Mouse (Mus musculus) stomach, embryonic 16.5 days (tissue): ENCODE measurements around the gene Gsdma3. TPM values are rescaled to one million over a fixed set of nuclear protein-coding genes. Genes with fewer than 3 reads are reported as not detected.
"Not testable (repeated sequence)": the region's sequence is repeated elsewhere in the genome, so short reads cannot be mapped to it uniquely, and the experiment has no call there.

Experiments used
- ATAC-seq: fragments of 200-750 bp; cut with Nextera tagmentation; 2 replicates; pipeline ENCODE4 v1.8.0; 2017; ENCODE audit warnings: moderate number of reproducible peaks, moderate TSS enrichment; ENCODE audit not compliant: insufficient read depth, low FRiP score
- H3K27ac ChIP-seq: fragments of 300-500 bp; sonication (generic); 2 replicates; pipeline ENCODE4 v1.5.1; 2014; ENCODE audit warnings: low read length
- H3K27me3 ChIP-seq: fragments of 300-500 bp; sonication (generic); 2 replicates; pipeline ENCODE4 v1.6.1; 2014; ENCODE audit warnings: low read length, control low read depth, mixed read lengths; ENCODE audit not compliant: control insufficient read depth, insufficient read depth
- H3K36me3 ChIP-seq: fragments of 300-500 bp; sonication (generic); 2 replicates; pipeline ENCODE4 v1.6.1; 2014; ENCODE audit warnings: low read length; ENCODE audit not compliant: control insufficient read depth, insufficient read depth
- H3K4me1 ChIP-seq: fragments of 300-500 bp; sonication (generic); 2 replicates; pipeline ENCODE4 v1.6.1; 2014; ENCODE audit warnings: low read length, control low read depth, mixed read lengths; ENCODE audit not compliant: control insufficient read depth, insufficient read depth
- H3K4me2 ChIP-seq: fragments of 300-500 bp; sonication (generic); 2 replicates; pipeline ENCODE4 v1.6.1; 2014; ENCODE audit warnings: low read depth, low read length, mixed read lengths
- H3K4me3 ChIP-seq: fragments of 300-500 bp; sonication (generic); replicated peaks from 2 replicates; pipeline ENCODE4 v1.5.1; 2014; ENCODE audit warnings: mild to moderate bottlenecking, low read length
- H3K9ac ChIP-seq: fragments of 300-500 bp; sonication (generic); 2 replicates; pipeline ENCODE4 v1.6.1; 2014; ENCODE audit warnings: low read length
- H3K9me3 ChIP-seq: fragments of 300-500 bp; sonication (generic); replicated peaks from 2 replicates; pipeline ENCODE4 v1.6.1; 2016; ENCODE audit warnings: low read length, control low read depth; ENCODE audit not compliant: control insufficient read depth
- WGBS: fragments of 180-500 bp; shearing (Covaris S2); extraction: QIAGEN DNeasy Blood & Tissue Kit; methylation state at CpG from one replicate; pipeline ENCODE4 v1.1.7; 2014; 5-methylcytosine and 5-hydroxymethylcytosine counted together
- polyA plus RNA-seq: library from polyadenylated mRNA; unstranded; fragments of >200 nt; fragmentation: Nextera tagmentation; extraction: Ambion mirVana; gene quantifications from 2 replicates; pipeline ENCODE4 v1.2.1, GENCODE M21; 2015

The Gsdma3 gene
- polyA plus RNA-seq, 1 experiment from 2014 or later = not detected

DNA sequence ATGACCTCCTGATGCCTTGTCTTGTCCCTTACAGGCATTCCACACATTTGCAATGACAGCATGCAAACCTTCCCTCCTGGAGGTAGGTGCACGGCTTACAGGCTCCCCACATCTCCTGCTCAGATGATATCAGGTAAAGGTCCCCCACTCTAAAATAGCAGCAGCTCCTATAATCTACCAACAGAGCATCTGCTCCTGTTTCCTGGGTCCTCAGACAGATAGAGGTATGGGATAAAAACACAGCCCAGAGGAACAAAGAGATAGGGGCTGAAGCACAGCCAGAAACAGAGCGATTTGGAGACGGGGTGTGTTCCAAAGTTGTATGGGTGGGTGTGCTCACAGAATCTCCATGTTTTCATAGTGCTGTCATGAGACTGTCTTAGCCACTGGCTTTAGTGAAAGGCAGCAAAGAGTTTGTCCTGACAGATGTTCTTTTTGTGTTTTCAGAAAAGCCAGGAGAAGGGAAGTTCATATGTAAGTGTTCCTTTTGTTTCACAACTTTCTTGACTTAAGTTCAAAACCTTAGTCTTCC lies 45.2 kb downstream of the Gsdma3 start:
- no peak for ATAC-seq
- Histone ChIP-seq H3K9me3 (no peaks in the 10 kb centered on the region), H3K27me3 (no peaks in the 10 kb centered on the region), H3K4me1 (no peaks in the 10 kb centered on the region), H3K9ac (no peak overlapping the region), H3K36me3 (no peaks in the 10 kb centered on the region), H3K4me2 (no peak overlapping the region), H3K27ac (no peak overlapping the region), H3K4me3 (no peak overlapping the region)
- 60% methylated on average over 3 of the region's 3 CpGs for WGBS

DNA sequence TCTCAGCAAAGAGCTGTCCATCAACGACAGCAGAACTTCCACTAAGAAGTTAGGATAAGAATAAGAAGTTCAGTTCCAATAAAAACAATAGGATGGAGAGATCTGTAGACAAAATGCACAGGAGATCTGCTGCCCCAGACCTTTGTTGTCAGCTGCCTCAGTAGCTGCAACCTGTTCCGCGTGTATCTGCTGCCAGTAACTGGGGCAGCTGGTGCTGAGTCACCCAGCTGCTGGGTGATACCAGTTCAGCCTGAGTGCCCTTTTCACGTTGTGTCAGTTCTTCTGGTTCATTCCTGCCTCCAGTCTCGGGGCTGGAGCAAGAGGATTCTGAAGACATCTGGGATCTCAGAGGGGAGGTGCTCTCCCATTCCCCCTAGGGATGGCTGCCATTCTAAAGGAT lies 45.7 kb downstream of the Gsdma3 start:
- ATAC-seq = no peak
- Histone ChIP-seq H3K27ac (no peak overlapping the region), H3K4me1 (no peaks in the 10 kb centered on the region), H3K36me3 (no peaks in the 10 kb centered on the region), H3K9ac (no peak overlapping the region), H3K4me2 (no peak overlapping the region), H3K27me3 (no peaks in the 10 kb centered on the region), H3K9me3 (no peaks in the 10 kb centered on the region), H3K4me3 (no peak overlapping the region)
- 43% methylated on average over 5 of the region's 5 CpGs for WGBS

DNA sequence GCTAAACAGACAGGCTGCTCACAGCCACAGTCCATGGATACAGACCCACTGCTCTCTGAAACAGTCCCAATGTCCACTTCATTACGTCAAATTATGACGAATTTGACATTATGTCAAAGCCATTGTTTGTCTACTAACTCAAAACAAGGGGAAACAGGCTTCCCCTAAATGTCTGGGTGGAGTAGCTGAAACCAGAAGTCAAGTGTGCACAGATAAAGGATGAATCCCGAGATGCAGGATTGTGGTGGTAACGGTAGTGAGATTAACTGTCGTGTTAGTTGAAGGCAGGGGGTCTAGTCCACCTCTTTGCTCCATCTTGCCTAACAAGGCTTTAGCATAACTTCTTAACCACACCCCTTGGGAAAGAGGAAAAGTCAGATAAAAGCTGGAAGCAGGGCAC lies 46.3 kb downstream of the Gsdma3 start:
- Histone ChIP-seq H3K4me2 (no peak overlapping the region), H3K27ac (no peak overlapping the region), H3K9me3 (no peaks in the 10 kb centered on the region), H3K27me3 (no peaks in the 10 kb centered on the region), H3K4me3 (no peak overlapping the region), H3K36me3 (no peaks in the 10 kb centered on the region), H3K4me1 (no peaks in the 10 kb centered on the region), H3K9ac (no peak overlapping the region)
- ATAC-seq = no peak
- WGBS = 69% methylated on average over 5 of the region's 5 CpGs

DNA sequence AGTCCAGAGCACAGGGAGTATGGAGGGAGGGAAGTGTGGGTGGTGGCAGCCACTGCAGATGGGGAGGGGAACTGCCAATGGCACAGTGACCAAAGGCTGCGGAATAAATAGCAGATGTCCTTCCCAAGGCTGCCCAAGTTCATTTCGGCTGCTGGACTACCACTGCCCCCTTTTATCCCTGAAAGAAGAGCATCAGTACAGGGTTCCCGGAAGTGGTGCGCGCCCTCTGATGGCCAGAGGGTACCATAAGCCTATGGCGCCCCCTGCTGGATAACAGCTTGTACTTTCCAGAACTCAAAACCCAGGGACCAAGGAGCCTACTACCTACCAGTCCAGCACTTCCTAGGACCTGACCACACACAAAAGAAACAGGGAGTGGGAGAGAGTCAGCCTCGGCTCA lies 47.0 kb downstream of the Gsdma3 start:
- WGBS = 7% methylated on average over 6 of the region's 7 CpGs
- ATAC-seq = peak; percentile 77
- H3K4me2 ChIP-seq = not testable (repeated sequence)

DNA sequence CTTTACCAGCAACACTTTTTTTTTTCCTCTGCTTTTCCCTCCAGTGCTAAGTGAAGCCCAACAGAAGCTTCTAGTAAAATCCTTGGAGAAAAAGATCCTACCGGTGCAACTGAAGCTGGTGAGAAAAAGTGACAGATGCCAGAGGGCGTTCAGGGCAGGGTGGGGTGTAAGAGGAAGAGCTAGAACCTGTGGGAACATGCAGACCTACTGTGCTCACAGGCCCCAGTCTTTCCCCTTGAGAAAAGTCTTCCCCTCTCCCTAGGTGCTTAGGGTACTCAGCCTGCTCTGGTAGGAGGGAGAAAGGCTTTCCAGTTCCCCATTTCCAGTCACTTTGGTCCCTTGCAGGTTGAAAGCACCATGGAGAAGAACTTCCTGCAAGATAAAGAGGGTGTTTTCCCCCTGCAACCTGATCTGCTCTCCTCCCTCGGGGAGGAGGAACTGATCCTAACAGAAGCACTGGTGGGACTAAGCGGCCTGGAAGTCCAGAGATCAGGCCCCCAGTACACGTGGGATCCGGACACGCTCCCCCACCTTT lies 49.7 kb downstream of the Gsdma3 start:
- Histone ChIP-seq H3K9ac (no peak overlapping the region), H3K4me3 (no peak overlapping the region), H3K27ac (no peak overlapping the region), H3K4me1 (no peaks in the 10 kb centered on the region), H3K4me2 (no peak overlapping the region), H3K36me3 (no peaks in the 10 kb centered on the region), H3K9me3 (no peaks in the 10 kb centered on the region), H3K27me3 (no peaks in the 10 kb centered on the region)
- WGBS = 27% methylated on average over 7 of the region's 7 CpGs
- no peak for ATAC-seq

More for the DNA sequence above, 47.0 kb downstream of the Gsdma3 start:
- H3K27ac ChIP-seq, H3K9ac ChIP-seq, H3K36me3 ChIP-seq, H3K4me3 ChIP-seq, H3K9me3 ChIP-seq, H3K27me3 ChIP-seq, H3K4me1 ChIP-seq: not testable (repeated sequence)

DNA sequence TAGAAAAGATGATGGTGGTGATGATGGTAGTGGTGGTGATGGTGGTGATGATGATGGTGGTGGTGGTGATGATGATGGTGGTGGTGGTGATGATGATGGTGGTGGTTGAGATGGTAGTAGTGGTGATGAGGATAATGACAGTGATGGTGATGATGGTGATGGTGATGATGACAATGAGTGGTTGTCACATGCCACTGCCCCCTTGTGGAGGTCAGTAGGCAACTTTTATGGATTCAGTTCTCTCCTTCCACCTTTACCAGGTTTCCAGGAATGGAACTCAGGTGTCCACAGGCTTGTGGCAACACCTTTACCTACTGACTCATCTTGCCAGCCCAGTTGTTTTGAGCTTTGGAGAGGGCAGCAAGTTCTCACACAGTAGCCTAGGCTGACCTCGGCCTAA lies 53.9 kb downstream of the Gsdma3 start:
- ATAC-seq = no peak
- no peak overlapping the region for H3K4me2 ChIP-seq
- H3K4me1 ChIP-seq = peaks cover 12% of the 10 kb centered on the region
- no peaks in the 10 kb centered on the region for H3K9me3 ChIP-seq
- H3K27ac ChIP-seq = no peak overlapping the region
- H3K4me3 ChIP-seq = no peak overlapping the region
- H3K36me3 ChIP-seq = no peaks in the 10 kb centered on the region
- 97% methylated on average over 1 of the region's 1 CpGs for WGBS
- no peaks in the 10 kb centered on the region for H3K27me3 ChIP-seq
- no peak overlapping the region for H3K9ac ChIP-seq

DNA sequence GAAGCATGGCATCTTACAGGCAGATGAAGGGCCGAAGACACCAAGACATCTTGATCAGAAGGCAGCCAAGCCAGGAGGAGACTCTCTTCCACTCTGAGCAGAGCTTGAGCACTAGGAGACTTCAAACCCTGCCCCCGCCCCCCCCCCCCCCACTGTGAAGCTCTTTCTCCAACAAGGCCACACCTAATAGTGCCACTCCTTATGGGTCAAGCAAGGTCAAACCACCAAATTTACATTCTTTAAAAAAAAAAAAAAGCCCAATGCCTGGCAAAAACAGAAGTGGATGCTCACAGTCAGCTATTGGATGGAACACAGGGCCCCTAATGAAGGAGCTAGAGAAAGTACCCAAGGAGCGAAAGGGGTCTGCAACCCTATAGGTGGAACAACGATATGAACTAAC lies 54.4 kb downstream of the Gsdma3 start:
- H3K4me2 ChIP-seq, ATAC-seq, H3K27me3 ChIP-seq, H3K4me3 ChIP-seq, H3K9ac ChIP-seq, H3K27ac ChIP-seq, H3K9me3 ChIP-seq, H3K36me3 ChIP-seq: not testable (repeated sequence)
- 87% methylated on average over 4 of the region's 4 CpGs for WGBS
- H3K4me1 ChIP-seq = peaks cover 12% of the 10 kb centered on the region

DNA sequence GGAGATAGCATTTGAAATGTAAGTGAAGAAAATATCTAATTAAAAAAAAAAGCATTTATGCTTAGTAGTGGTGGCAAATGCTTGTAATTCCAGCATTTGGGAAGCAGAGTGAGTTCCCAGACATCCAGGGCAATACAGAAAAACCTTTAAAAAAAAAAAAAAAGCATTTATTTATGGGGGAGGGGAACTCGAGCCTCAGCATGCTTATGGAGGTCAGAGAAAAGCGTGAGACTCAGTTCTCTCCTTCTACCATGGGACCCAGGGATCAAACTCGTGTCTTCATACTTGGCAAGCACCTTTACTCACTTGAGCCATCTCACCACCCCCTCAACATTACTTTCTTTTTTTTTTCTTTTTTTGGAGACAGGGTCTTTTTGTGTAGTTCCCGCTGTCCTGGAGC lies 55.0 kb downstream of the Gsdma3 start:
- ATAC-seq = no peak

DNA sequence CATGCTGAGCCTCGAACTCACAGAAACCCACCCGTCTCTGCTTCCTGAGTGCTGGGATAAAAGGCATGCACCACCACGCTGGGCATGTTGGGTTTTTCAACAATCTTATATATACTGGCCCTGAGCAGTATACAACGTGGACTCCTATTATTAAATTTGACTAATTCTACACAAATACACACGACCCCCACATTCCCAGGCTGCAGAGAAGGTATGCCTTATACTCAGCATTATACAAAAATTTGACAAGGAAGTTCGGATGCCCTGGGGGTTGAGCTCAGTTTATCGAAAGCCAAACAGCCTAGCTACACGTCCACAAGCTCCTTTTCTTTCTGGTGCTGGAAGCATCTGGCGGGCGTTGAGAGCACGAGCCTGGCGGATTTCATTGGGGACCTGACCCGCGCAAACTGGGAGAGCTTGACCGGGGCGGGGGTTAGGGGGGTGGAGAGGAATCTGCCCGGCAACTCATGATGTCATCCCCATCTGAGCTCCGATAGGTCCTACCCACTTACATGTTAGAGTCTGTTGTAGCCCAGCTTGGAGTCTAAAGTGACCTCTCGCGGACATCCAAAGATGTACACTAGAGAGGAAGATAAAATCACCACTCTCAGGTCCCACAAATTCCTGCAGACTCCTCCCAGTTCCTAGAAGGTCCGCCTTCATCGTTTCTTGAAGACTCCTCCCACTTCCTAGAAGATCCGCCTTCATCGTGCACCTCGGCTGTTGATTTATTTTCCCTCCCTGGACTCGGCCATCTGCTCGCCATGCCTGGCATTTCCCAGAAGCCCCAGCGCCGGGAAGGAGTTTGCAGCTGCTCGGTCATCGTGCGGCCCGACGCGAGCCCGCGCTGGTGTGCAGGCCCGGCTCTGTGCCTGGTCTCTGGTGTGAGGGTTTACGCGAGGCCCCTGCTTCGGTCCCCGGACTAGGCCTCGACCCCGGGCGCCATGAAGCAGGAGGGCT lies 55.9 kb downstream of the Gsdma3 start, which contains the start of gene Psmd3:
Psmd3 (plus strand) TSS at position 769 of the 960 bp plus-strand sequence.
- Histone ChIP-seq H3K9me3 (no peaks in the 10 kb centered on the region), H3K36me3 (peaks cover 7% of the 10 kb centered on the region; the same call in 1 of the 2 replicates), H3K9ac (peak within 1 kb of the TSS; percentile 97), H3K4me3 (peak within 1 kb of the TSS; percentile 96), H3K4me2 (peak within 1 kb of the TSS; percentile 86), H3K27ac (peak within 1 kb of the TSS; percentile 85), H3K27me3 (no peaks in the 10 kb centered on the region), H3K4me1 (peaks cover 12% of the 10 kb centered on the region)
- ATAC-seq = peak; percentile 95
- WGBS = 4% methylated on average over 45 of the region's 45 CpGs

More for the DNA sequence above, 55.0 kb downstream of the Gsdma3 start:
- WGBS = 73% methylated on average over 4 of the region's 4 CpGs
- Histone ChIP-seq H3K27me3 (no peaks in the 10 kb centered on the region), H3K4me2 (no peak overlapping the region), H3K4me1 (peaks cover 12% of the 10 kb centered on the region), H3K27ac (no peak overlapping the region), H3K4me3 (no peak overlapping the region), H3K36me3 (peaks cover 4% of the 10 kb centered on the region; the same call in 1 of the 2 replicates), H3K9ac (no peak overlapping the region), H3K9me3 (no peaks in the 10 kb centered on the region)
